Mouse (Mus musculus): ENCODE results near the gene Cep152.

- TF ChIP-seq CTCF (IDR thresholded peaks at IDR 0.05; ENCODE audit: extremely low read depth, insufficient read depth, low read length) = no peak
- TF ChIP-seq POLR2A (IDR thresholded peaks at IDR 0.05; ENCODE audit: extremely low read depth, insufficient read depth, low read length) = no peak
Measured at GRCm38 (mm10) chr2:125598251-125598650, 26.7 kb downstream of the Cep152 start.

All from cortical plate, adult 2 months (tissue).